Mouse (Mus musculus) G1E (cell line): ENCODE measurements at regions not wholly inside any gene's neighbourhood (a gene's known extent, or its start where the extent isn't known, plus 50 kb on each side); places are given as distances from the start of the nearest gene placed in this dataset.

Experiments used
- ATAC-seq: 2 replicates; pipeline ENCODE4 v1.8.0; 2016; ENCODE audit warnings: mild to moderate bottlenecking; ENCODE audit not compliant: insufficient number of reproducible peaks, poor library complexity, low FRiP score, severe bottlenecking; ENCODE audit errors: extremely low read depth
- DNase-seq: peaks from one replicate; pipeline ENCODE4 v3.0.0; 2012; ENCODE audit warnings: low spot score
- H3K27me3 ChIP-seq: 2 replicates; pipeline ENCODE4 v1.6.1; 2012; ENCODE audit warnings: mild to moderate bottlenecking, low read length, inconsistent platforms; ENCODE audit not compliant: insufficient read depth
- H3K36me3 ChIP-seq: replicated peaks from 2 replicates; pipeline ENCODE3; 2012; ENCODE audit warnings: mild to moderate bottlenecking, inconsistent platforms
- H3K4me1 ChIP-seq: 2 replicates; pipeline ENCODE4 v1.6.1; 2012; ENCODE audit warnings: low read depth, low read length, inconsistent platforms, mixed read lengths; ENCODE audit not compliant: insufficient read depth
- H3K4me3 ChIP-seq: 2 replicates; pipeline ENCODE4 v1.5.1; 2012; ENCODE audit warnings: low read depth, mild to moderate bottlenecking, inconsistent platforms, low read length, moderate library complexity, mixed read lengths
- H3K9me3 ChIP-seq: replicated peaks from 2 replicates; pipeline ENCODE4 v1.6.1; 2012; ENCODE audit warnings: inconsistent platforms
- CTCF ChIP-seq: IDR thresholded peaks from 2 replicates; pipeline ENCODE4 v1.5.1; 2012; ENCODE audit warnings: low read depth, low read length, inconsistent platforms, mixed read lengths
- GATA1 ChIP-seq: IDR thresholded peaks from 2 replicates; pipeline ENCODE4 v1.6.1; 2012; ENCODE audit warnings: borderline replicate concordance, low read length, inconsistent platforms, mixed read lengths
- GATA2 ChIP-seq: IDR thresholded peaks from 2 replicates; pipeline ENCODE4 v1.6.1; 2012; ENCODE audit warnings: low read depth, low read length, inconsistent platforms, borderline replicate concordance
- POLR2AphosphoS5 ChIP-seq: IDR thresholded peaks from 2 replicates; pipeline ENCODE4 v1.6.1; 2012; ENCODE audit warnings: low read depth, low read length, inconsistent platforms; ENCODE audit not compliant: insufficient replicate concordance
- TAL1 ChIP-seq: conservative IDR thresholded peaks from 2 replicates; pipeline ENCODE4 v1.6.1; 2012; ENCODE audit warnings: low read depth, low read length, inconsistent platforms, mixed read lengths

GRCm38 (mm10) chr14:99574146-99574545 is 275.7 kb downstream of the Klf5 start:
- no peaks in the 10 kb centered on the region for H3K4me1 ChIP-seq
- H3K4me3 ChIP-seq, result no peak overlapping the region
- DNase-seq, result no peak
- TF ChIP-seq POLR2AphosphoS5, result no peak
- TF ChIP-seq GATA2, result no peak
- no peak for TF ChIP-seq GATA1
- no peak for ATAC-seq
- no peaks in the 10 kb centered on the region for H3K27me3 ChIP-seq
- peaks cover 38% of the 10 kb centered on the region for H3K9me3 ChIP-seq
- H3K36me3 ChIP-seq, result no peaks in the 10 kb centered on the region

GRCm38 (mm10) chr14:99578665-99579064 is 280.2 kb downstream of the Klf5 start:
- Histone ChIP-seq H3K36me3 (no peaks in the 10 kb centered on the region), H3K4me3 (no peak overlapping the region), H3K4me1 (no peaks in the 10 kb centered on the region), H3K27me3 (no peaks in the 10 kb centered on the region), H3K9me3 (peaks cover 62% of the 10 kb centered on the region)
- TF ChIP-seq GATA2 (no peak), GATA1 (no peak), POLR2AphosphoS5 (no peak), TAL1 (no peak), CTCF (no peak)
- ATAC-seq (no peak), DNase-seq (no peak)

- DNase-seq (no peak), ATAC-seq (no peak)
- no peak overlapping the region for H3K4me3 ChIP-seq
These were observed 280.8 kb downstream of the Klf5 start for GRCm38 (mm10) chr14:99579271-99579759.

GRCm38 (mm10) chr14:99579765-99580266 is 281.3 kb downstream of the Klf5 start:
- Histone ChIP-seq H3K27me3 (no peaks in the 10 kb centered on the region), H3K4me3 (no peak overlapping the region), H3K4me1 (no peaks in the 10 kb centered on the region), H3K36me3 (no peaks in the 10 kb centered on the region), H3K9me3 (peaks cover 68% of the 10 kb centered on the region)
- no peak for DNase-seq
- ATAC-seq, result no peak
- TF ChIP-seq GATA2 (no peak), TAL1 (no peak), POLR2AphosphoS5 (no peak), CTCF (no peak), GATA1 (no peak)

More at GRCm38 (mm10) chr14:99579271-99579759, 280.8 kb downstream of the Klf5 start:
- TF ChIP-seq GATA1 (no peak), POLR2AphosphoS5 (no peak), TAL1 (no peak), CTCF (no peak)
- H3K4me1 ChIP-seq, result no peaks in the 10 kb centered on the region
- H3K36me3 ChIP-seq, result no peaks in the 10 kb centered on the region
- H3K9me3 ChIP-seq, result peaks cover 67% of the 10 kb centered on the region
- H3K27me3 ChIP-seq, result no peaks in the 10 kb centered on the region

- H3K4me1 ChIP-seq, result no peaks in the 10 kb centered on the region
- H3K9me3 ChIP-seq, result peaks cover 49% of the 10 kb centered on the region
- no peaks in the 10 kb centered on the region for H3K27me3 ChIP-seq
- no peaks in the 10 kb centered on the region for H3K36me3 ChIP-seq
- H3K4me3 ChIP-seq, result no peak overlapping the region
- ATAC-seq, result no peak
- no peak for DNase-seq
- TF ChIP-seq TAL1 (no peak), GATA1 (no peak)
These were observed 285.7 kb downstream of the Klf5 start for GRCm38 (mm10) chr14:99584144-99584543.

- H3K36me3 ChIP-seq, result no peaks in the 10 kb centered on the region
- no peak overlapping the region for H3K4me3 ChIP-seq
- no peak for ATAC-seq
These were observed 287.5 kb downstream of the Klf5 start for GRCm38 (mm10) chr14:99586029-99586428.

GRCm38 (mm10) chr14:99590854-99591470 is 292.5 kb downstream of the Klf5 start:
- Histone ChIP-seq H3K4me3 (no peak overlapping the region), H3K4me1 (no peaks in the 10 kb centered on the region), H3K27me3 (no peaks in the 10 kb centered on the region), H3K9me3 (peaks cover 39% of the 10 kb centered on the region), H3K36me3 (no peaks in the 10 kb centered on the region)
- DNase-seq (no peak), ATAC-seq (no peak)
- TF ChIP-seq GATA2 (no peak), GATA1 (no peak), TAL1 (no peak), POLR2AphosphoS5 (no peak), CTCF (no peak)

More at GRCm38 (mm10) chr14:99586029-99586428, 287.5 kb downstream of the Klf5 start:
- Histone ChIP-seq H3K9me3 (peaks cover 46% of the 10 kb centered on the region), H3K4me1 (no peaks in the 10 kb centered on the region), H3K27me3 (no peaks in the 10 kb centered on the region)
- TF ChIP-seq CTCF (no peak), POLR2AphosphoS5 (no peak)
- DNase-seq, result no peak
